Mouse (Mus musculus) lung, postnatal 14 days (tissue): ENCODE results near the gene Pimreg.

Experiments used
- DNase-seq: peaks from one replicate; pipeline ENCODE4 v3.0.0; 2021

Pimreg gene

GRCm38 (mm10) chr11:72041768-72042607, at the start of gene Pimreg:
Pimreg (plus strand) TSS chr11:72042032.
- peak; percentile 81 for DNase-seq

- DNase-seq = no peak
Observed at GRCm38 (mm10) chr11:71992438-71992837, 49.4 kb upstream of the Pimreg start.

DNA sequence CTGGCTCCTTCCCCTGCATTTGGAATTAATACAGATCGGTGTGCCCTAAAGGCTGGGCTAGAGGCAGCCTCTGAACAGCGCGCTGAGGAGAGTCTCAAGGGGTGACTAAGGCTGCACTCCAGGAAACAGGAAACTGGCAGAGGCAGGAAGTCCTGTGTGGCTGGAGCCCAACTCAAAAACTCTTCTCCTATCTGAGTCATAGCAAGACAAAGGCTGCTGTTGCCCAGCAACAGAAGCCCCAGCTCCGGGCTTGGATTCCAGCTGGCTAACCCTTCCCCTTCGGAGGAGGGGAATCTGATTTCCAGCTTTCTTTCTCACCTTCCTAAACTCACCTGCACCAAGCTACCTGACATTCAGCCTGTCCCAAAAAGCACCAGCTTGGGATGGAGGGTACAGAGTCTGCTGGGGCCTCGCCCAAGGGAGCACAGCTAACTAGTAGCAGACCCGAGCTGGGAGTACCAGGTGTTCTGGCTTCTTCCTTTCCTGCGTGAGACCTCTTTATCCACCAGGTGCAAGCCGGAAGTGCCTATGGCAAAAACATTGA, 45.8 kb upstream of the Pimreg start:
- peak; percentile 72 for DNase-seq

DNA sequence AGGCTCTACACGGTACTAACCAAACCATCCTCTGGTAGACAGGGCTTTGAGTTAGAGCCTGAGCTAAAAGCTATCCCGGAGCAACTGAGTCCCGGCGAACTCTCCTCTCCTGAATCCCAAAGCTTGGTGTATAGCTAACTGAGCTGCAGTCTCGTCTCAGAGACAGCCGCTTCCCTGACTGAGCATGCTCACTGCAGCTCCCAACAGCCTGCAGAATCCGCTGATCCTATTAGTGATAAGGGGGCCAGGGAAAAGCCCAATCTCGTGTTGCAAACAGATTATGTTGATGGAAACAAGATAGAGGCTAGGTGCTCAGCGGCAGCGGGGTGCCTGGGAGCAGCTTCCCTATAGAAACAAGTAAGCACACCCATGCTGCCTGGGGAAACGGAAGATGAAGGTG, 45.0 kb upstream of the Pimreg start:
- no peak for DNase-seq

- no peak for DNase-seq
Observed at GRCm38 (mm10) chr11:72000194-72000593, 41.6 kb upstream of the Pimreg start.

DNA sequence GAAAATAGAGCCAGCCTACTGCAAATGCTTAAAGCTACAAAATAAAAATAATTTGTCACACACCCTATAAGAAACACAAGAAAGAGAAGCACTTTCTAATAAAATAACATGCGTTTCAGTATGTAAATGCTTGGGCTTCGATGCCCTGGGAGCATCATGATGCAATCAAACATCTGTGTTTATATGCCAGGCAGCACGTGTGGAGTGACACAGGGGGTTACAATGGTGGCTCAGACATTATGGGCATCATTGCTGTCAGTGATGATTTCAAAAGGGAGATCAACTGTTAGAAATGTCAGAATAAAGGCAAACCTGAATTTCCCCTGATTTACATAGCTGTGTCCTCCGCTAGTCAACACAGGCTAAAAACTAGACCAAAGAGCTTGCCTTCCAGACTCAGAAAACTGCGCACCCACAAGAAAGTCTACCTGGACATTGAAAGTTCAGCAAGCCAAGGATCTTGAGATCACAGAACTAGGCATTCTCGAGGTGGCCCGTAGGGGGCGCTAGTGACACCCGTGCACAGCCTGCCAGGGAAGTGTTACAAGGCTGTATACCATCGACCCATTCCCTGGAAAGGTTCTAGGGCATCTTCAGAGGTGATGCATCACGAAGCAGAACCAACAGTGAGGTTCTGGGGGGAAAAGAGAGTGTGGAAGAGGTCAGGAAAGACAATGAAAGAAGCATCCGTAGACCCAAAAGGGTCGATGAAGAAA, 39.5 kb upstream of the Pimreg start:
- DNase-seq = peak; percentile 55

- DNase-seq = no peak
Observed at GRCm38 (mm10) chr11:72003171-72003570, 38.7 kb upstream of the Pimreg start.

- DNase-seq = no peak
Observed at GRCm38 (mm10) chr11:72005547-72005946, 36.3 kb upstream of the Pimreg start.

- no peak for DNase-seq
Observed at GRCm38 (mm10) chr11:72010367-72010766, 31.5 kb upstream of the Pimreg start.

DNA sequence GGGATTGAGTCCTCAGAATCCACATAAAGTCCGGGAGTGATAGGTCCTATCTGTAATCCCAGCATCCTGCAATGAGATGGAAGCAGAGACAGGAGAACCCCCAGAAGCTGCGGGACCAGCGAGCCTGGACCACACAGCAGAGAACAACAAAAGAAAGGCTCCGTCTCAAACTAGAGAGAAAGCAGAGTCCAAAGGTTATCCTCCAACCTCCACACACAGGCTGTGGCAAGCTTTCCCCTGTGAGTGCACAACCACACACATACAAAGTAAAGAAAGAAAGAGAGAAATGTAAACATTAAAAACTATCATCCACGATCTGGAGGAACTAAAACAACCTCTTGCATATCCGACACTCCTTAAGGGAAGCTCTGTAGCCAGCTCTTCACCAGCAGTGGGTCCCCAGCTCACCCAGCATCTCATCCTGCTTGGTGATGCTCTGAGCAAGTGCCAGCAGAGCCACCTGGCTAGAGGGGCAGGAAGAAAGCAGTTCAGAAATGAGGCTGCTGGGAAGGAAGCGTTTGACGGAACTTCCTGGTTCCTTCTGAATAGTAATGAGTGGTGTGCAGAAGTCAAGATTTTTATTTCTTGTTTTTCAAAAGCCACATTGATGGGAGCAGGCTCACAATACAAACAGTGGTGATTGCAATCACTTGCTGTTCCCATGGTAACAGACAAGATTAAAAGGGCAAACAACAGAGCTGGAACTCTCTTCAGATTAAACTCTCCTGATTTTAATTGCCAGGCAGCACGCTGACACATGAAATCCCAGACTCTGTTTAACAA, 30.7 kb upstream of the Pimreg start:
- DNase-seq = no peak

DNA sequence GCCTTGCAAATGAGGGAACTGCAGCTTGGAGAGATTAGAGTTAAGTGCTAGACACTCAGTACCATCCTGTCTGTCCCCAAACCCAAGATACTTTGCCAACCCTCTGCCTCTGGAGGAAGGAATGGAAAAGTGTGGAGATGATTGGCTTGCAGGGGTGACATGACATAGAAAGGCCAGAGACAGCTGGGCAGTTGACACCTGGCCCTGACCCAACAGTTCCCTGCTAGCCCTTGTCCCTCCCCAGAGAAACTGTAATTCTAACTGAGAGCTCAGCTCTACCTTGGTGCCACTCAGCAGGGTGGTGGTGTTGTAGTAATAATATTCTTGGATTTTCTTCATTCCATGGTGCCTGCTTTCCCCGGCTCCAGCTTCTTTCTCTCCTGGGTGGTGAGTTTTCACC, 29.9 kb upstream of the Pimreg start:
- DNase-seq = no peak

DNA sequence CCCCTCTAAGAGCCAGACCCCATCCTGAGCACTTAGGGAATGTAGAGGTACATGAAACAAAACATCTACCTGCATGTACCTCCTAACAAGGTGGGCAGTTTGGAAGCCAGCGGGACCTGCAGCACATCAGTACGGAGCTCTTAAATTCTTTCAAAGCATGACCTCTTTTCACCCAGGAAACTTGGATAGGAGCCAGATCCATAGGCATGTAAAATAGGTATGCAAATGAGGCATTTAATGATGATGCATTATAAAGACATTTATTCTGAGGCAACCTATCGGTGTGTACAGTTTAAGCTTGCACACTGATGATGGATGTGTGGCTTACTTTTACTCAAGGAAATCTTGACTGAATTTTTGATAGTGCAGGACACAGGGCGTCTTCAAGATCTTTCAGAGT, 27.2 kb upstream of the Pimreg start:
- no peak for DNase-seq

DNA sequence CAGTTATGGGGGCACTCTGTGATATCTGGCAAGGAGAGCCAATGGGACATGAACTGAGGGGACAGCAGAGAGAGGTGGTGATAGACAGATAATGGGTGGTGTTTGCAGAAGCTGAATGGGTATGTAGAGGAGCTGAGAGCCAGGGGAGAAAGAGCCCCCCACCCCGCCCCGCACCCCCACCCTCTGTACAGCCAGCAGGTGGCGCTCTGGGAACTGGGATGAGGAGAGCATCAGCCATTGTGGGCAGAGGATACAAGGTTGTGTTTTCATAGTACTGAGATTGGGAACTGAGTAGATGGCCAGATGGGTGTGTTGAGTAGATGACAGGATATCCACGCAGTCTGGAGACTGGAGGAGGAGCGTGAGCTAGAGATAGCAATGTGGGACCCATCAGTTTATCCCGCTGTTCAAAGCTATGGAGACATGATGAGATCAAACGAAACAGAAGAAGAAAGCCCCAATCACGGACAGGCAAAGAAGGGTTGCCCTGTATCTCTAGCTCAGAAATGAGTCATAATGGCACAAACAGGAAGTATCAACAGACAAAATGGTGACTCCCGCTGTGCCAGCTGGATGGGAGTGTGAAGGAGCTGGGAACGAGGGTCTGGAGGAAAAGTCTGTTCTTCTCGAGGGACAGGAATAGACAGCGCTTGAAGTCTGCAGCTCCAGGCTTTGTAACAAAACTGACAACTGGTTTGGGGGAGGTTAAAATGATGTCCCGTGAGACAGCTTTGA, 25.1 kb upstream of the Pimreg start:
- DNase-seq = no peak

GRCm38 (mm10) chr11:72017253-72017601, 24.6 kb upstream of the Pimreg start:
- DNase-seq = no peak

DNA sequence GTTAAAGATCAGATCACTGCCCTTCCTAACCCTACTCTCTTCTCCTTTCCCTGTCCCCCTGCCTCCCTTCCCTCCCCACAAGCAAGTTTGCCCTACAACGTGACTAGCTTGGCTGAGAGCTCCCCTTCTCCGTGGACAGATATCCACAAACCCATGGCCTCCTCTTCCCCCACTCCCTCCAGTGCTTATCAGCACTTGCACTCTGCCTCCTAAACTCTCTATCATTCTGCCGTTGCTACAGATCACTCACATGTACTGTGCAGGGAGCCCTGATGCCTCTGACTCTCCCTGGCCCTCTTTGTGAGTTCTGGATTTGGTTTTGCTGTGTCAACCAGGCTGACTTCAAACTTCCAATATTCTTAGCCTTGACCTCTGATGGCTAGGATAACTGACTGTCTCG, 20.8 kb upstream of the Pimreg start:
- no peak for DNase-seq

- DNase-seq = no peak
Observed at GRCm38 (mm10) chr11:72022827-72023226, 19.0 kb upstream of the Pimreg start.

GRCm38 (mm10) chr11:72023581-72023980, 18.3 kb upstream of the Pimreg start:
- DNase-seq = peak; percentile 35

- peak; percentile 81 for DNase-seq
Observed at GRCm38 (mm10) chr11:72024193-72024781, 17.5 kb upstream of the Pimreg start.

- DNase-seq = peak; percentile 21
Observed at GRCm38 (mm10) chr11:72025843-72026242, 16.0 kb upstream of the Pimreg start.

GRCm38 (mm10) chr11:72026516-72026915, 15.3 kb upstream of the Pimreg start:
- no peak for DNase-seq

DNA sequence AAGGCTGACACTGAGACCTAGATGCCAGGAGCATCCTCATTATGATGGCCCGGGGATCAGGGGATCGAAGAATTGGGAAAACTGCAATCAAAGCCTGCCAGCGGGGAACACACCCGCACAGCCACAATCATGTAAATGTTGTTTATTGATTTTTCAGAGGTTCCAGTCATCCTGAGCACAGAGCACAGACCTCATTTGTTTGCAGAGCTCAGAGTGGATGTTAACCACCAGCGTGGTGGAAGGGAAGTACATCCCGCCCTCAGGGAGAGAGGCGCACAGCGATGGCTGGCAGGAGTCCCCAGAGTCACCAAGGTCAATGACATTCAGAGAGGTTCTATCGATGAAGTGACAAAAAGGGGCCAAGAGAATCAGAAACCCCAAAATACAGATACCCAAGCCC, 14.0 kb upstream of the Pimreg start:
- DNase-seq = no peak

- DNase-seq = peak; percentile 37
Observed at GRCm38 (mm10) chr11:72029143-72029542, 12.7 kb upstream of the Pimreg start.
